Mouse (Mus musculus): Measurements from ENCODE around the gene Gm43302.
"Not testable (repeated sequence)": the region's sequence is repeated elsewhere in the genome, so short reads cannot be mapped to it uniquely, and the experiment has no call there.

Gene Gm43302

GRCm38 (mm10) chr5:105293226-105294165, at the start of gene Gm43302, which contains the start of gene Gbp6:
Gm43302 (minus strand) TSS chr5:105293695.
Gbp6 (minus strand) TSS chr5:105293698.
- in situ Hi-C loops (cut with MboI, MseI): not testable (repeated sequence)

- in situ Hi-C loops (cut with MboI, MseI): loop anchor here in 1 of 2 experiments (25.0 kb wide), 1 partner anchor 1129 kb away; the partner anchor contains the start of gene Dmp1
These were observed 47.8 kb upstream of the Gm43302 start for GRCm38 (mm10) chr5:105341281-105341680.

- in situ Hi-C loops (cut with MboI, MseI): no loop called here
These were observed 29.0 kb upstream of the Gm43302 start for GRCm38 (mm10) chr5:105322543-105322942.

GRCm38 (mm10) chr5:105310941-105311340, 17.4 kb upstream of the Gm43302 start:
- in situ Hi-C loops (cut with MboI, MseI): loop anchor here in 1 of 2 experiments (10.0 kb wide), 1 partner anchor 726 kb away; no protein-coding TSS in a partner anchor

- in situ Hi-C loops (cut with MboI, MseI): loop anchor here (5.0 to 10.0 kb wide), 4 partner anchors 47 to 404 kb away; no protein-coding TSS in a partner anchor
These were observed 15.7 kb upstream of the Gm43302 start for GRCm38 (mm10) chr5:105309148-105309547.

- in situ Hi-C loops (cut with MboI, MseI): loop anchor here (5.0 to 10.0 kb wide), 4 partner anchors 45 to 402 kb away; no protein-coding TSS in a partner anchor
These were observed 13.5 kb upstream of the Gm43302 start for GRCm38 (mm10) chr5:105306946-105307345.

- in situ Hi-C loops (cut with MboI, MseI): loop anchor here (5.0 to 10.0 kb wide), 4 partner anchors 44 to 401 kb away; no protein-coding TSS in a partner anchor
These were observed 12.7 kb upstream of the Gm43302 start for GRCm38 (mm10) chr5:105306159-105306581.

GRCm38 (mm10) chr5:105305671-105306070, 12.2 kb upstream of the Gm43302 start:
- in situ Hi-C loops (cut with MboI, MseI): loop anchor here (5.0 to 10.0 kb wide), 4 partner anchors 43 to 401 kb away; no protein-coding TSS in a partner anchor

- in situ Hi-C loops (cut with MboI, MseI): loop anchor here (5.0 to 10.0 kb wide), 3 partner anchors 157 to 397 kb away; no protein-coding TSS in a partner anchor
These were observed 8.5 kb upstream of the Gm43302 start for GRCm38 (mm10) chr5:105301963-105302362.

- in situ Hi-C loops (cut with MboI, MseI): loop anchor here (5.0 to 10.0 kb wide), 3 partner anchors 157 to 397 kb away; no protein-coding TSS in a partner anchor
These were observed 8.0 kb upstream of the Gm43302 start for GRCm38 (mm10) chr5:105301531-105301930.

- in situ Hi-C loops (cut with MboI, MseI): no loop called here
These were observed 2.3 kb upstream of the Gm43302 start for GRCm38 (mm10) chr5:105295746-105296145.

GRCm38 (mm10) chr5:105292492-105292891, 1.0 kb downstream of the Gm43302 start:
- in situ Hi-C loops (cut with MboI, MseI): no loop called here

- in situ Hi-C loops (cut with MboI, MseI): not testable (repeated sequence)
These were observed 2.6 kb downstream of the Gm43302 start for GRCm38 (mm10) chr5:105290921-105291320.

- in situ Hi-C loops (cut with MboI, MseI): loop anchor here (5.0 kb wide), 2 partner anchors 47 to 53 kb away; no protein-coding TSS in a partner anchor
These were observed 32.8 kb downstream of the Gm43302 start for GRCm38 (mm10) chr5:105260673-105261072.

- in situ Hi-C loops (cut with MboI, MseI): no loop called here
These were observed 41.0 kb downstream of the Gm43302 start for GRCm38 (mm10) chr5:105252491-105252890.

GRCm38 (mm10) chr5:105244741-105245140, 48.8 kb downstream of the Gm43302 start:
- in situ Hi-C loops (cut with MboI, MseI): loop anchor here (5.0 kb wide), 2 partner anchors 47 to 52 kb away; no protein-coding TSS in a partner anchor

GRCm38 (mm10) chr5:105240982-105241381, 52.5 kb downstream of the Gm43302 start:
- in situ Hi-C loops (cut with MboI, MseI): loop anchor here in 1 of 2 experiments (5.0 kb wide), 1 partner anchor 44 kb away; no protein-coding TSS in a partner anchor

- in situ Hi-C loops (cut with MboI, MseI): loop anchor here in 1 of 2 experiments (5.0 kb wide), 1 partner anchor 42 kb away; no protein-coding TSS in a partner anchor
These were observed 53.9 kb downstream of the Gm43302 start, which contains the start of gene Gbp10 for GRCm38 (mm10) chr5:105239483-105240047. Gbp10 (minus strand) TSS chr5:105239533.

GRCm38 (mm10) chr5:105238402-105238801, 55.1 kb downstream of the Gm43302 start:
- in situ Hi-C loops (cut with MboI, MseI): not testable (repeated sequence)

- in situ Hi-C loops (cut with MboI, MseI): not testable (repeated sequence)
These were observed 57.5 kb downstream of the Gm43302 start for GRCm38 (mm10) chr5:105236040-105236439.

GRCm38 (mm10) chr5:105208957-105209356, 84.5 kb downstream of the Gm43302 start:
- in situ Hi-C loops (cut with MboI, MseI): loop anchor here (5.0 kb wide), 1 partner anchor 53 kb away; no protein-coding TSS in a partner anchor

All from T-helper 17 cell (primary cell).